Mouse (Mus musculus): ENCODE results near the gene Itpkb. TPM values are rescaled to one million over a fixed set of nuclear protein-coding genes. Genes with fewer than 3 reads are reported as not detected.
A peak's percentile ranks its signal among the peaks of the same experiment; 100 is the strongest.

Gene Itpkb
- polyA plus RNA-seq, 1 experiment: 8.9 TPM

- DNase-seq (ENCODE audit: extremely low spot score in 1 of 2, low spot score in 1 of 2): no peak
Observed at GRCm38 (mm10) chr1:180433098-180433538, 102.8 kb downstream of the Itpkb start.

GRCm38 (mm10) chr1:180433796-180434566, 103.7 kb downstream of the Itpkb start:
- peak; percentile 37 to 80 for DNase-seq (ENCODE audit: extremely low spot score in 1 of 2, low spot score in 1 of 2)

- DNase-seq (ENCODE audit: extremely low spot score in 1 of 2, low spot score in 1 of 2): no peak
Observed at GRCm38 (mm10) chr1:180434925-180435324, 104.6 kb downstream of the Itpkb start.

- no peak for DNase-seq (ENCODE audit: extremely low spot score in 1 of 2, low spot score in 1 of 2)
Observed at GRCm38 (mm10) chr1:180439496-180439895, 109.2 kb downstream of the Itpkb start.

GRCm38 (mm10) chr1:180444411-180444810, 114.1 kb downstream of the Itpkb start:
- DNase-seq (ENCODE audit: extremely low spot score in 1 of 2, low spot score in 1 of 2): no peak

GRCm38 (mm10) chr1:180449641-180450040, 119.4 kb downstream of the Itpkb start:
- DNase-seq (ENCODE audit: extremely low spot score in 1 of 2, low spot score in 1 of 2): no peak

- no peak for DNase-seq (ENCODE audit: extremely low spot score in 1 of 2, low spot score in 1 of 2)
Observed at GRCm38 (mm10) chr1:180458274-180458673, 128.0 kb downstream of the Itpkb start.

- no peak for DNase-seq (ENCODE audit: extremely low spot score in 1 of 2, low spot score in 1 of 2)
Observed at GRCm38 (mm10) chr1:180458680-180459079, 128.4 kb downstream of the Itpkb start.

GRCm38 (mm10) chr1:180460721-180461120, 130.4 kb downstream of the Itpkb start:
- DNase-seq (ENCODE audit: extremely low spot score in 1 of 2, low spot score in 1 of 2): no peak

GRCm38 (mm10) chr1:180462396-180462795, 132.1 kb downstream of the Itpkb start:
- DNase-seq (ENCODE audit: extremely low spot score in 1 of 2, low spot score in 1 of 2): peak in 1 of 2 experiments; percentile 46

GRCm38 (mm10) chr1:180462983-180463475, 132.7 kb downstream of the Itpkb start:
- DNase-seq (ENCODE audit: extremely low spot score in 1 of 2, low spot score in 1 of 2): no peak

- DNase-seq (ENCODE audit: extremely low spot score in 1 of 2, low spot score in 1 of 2): peak in 1 of 2 experiments; percentile 58
Observed at GRCm38 (mm10) chr1:180464357-180464756, 134.1 kb downstream of the Itpkb start.

GRCm38 (mm10) chr1:180465620-180466019, 135.3 kb downstream of the Itpkb start:
- DNase-seq (ENCODE audit: extremely low spot score in 1 of 2, low spot score in 1 of 2): peak in 1 of 2 experiments; percentile 77

GRCm38 (mm10) chr1:180468004-180468403, 137.7 kb downstream of the Itpkb start:
- DNase-seq (ENCODE audit: extremely low spot score in 1 of 2, low spot score in 1 of 2): no peak

- no peak for DNase-seq (ENCODE audit: extremely low spot score in 1 of 2, low spot score in 1 of 2)
Observed at GRCm38 (mm10) chr1:180473566-180473965, 143.3 kb downstream of the Itpkb start.

Other genes with a start within 250 kb of the Itpkb start
- gene Coq8a, start 130.9 kb upstream of the Itpkb start, polyA plus RNA-seq (2012; rRNA removed): 35.7 and 39.5 TPM in 2 replicates
- gene Psen2, start 67.0 kb upstream of the Itpkb start, polyA plus RNA-seq (2012; rRNA removed): 22.4 and 23.9 TPM in 2 replicates
- 118 and 128 TPM in 2 replicates for gene Stum, start 153.0 kb downstream of the Itpkb start, polyA plus RNA-seq (2012; rRNA removed)
- gene Parp1, start 238.4 kb downstream of the Itpkb start, polyA plus RNA-seq (2012; rRNA removed): 57.3 and 63.8 TPM in 2 replicates

All from frontal cortex, adult 2 months (tissue).